Mouse (Mus musculus) liver, adult (tissue): ENCODE measurements around the gene Zfp383.

Experiments used
- GATA4 ChIP-seq: IDR thresholded peaks from 2 replicates; pipeline ENCODE4 v1.6.1; 2014; ENCODE audit warnings: mild to moderate bottlenecking, low read length; ENCODE audit not compliant: insufficient replicate concordance

Zfp383 gene

GRCm38 (mm10) chr7:29908130-29908950 lies at the start of gene Zfp383:
TSS of gene Zfp383 (plus strand) at chr7:29908223.
- no peak for TF ChIP-seq GATA4

- no peak for TF ChIP-seq GATA4
These were observed 48.2 kb upstream of the Zfp383 start, which contains the start of gene Zfp420 for GRCm38 (mm10) chr7:29859532-29860517. TSS of gene Zfp420 (plus strand) at chr7:29859979.

- no peak for TF ChIP-seq GATA4
These were observed 46.4 kb upstream of the Zfp383 start for GRCm38 (mm10) chr7:29861660-29862059.

GRCm38 (mm10) chr7:29874256-29874655 lies 33.8 kb upstream of the Zfp383 start:
- no peak for TF ChIP-seq GATA4

- TF ChIP-seq GATA4, result no peak
These were observed 28.0 kb upstream of the Zfp383 start for GRCm38 (mm10) chr7:29880056-29880455.

- TF ChIP-seq GATA4, result no peak
These were observed 27.1 kb upstream of the Zfp383 start for GRCm38 (mm10) chr7:29880916-29881315.

GRCm38 (mm10) chr7:29890501-29890900 lies 17.5 kb upstream of the Zfp383 start:
- TF ChIP-seq GATA4, result no peak

- TF ChIP-seq GATA4, result no peak
These were observed 15.3 kb upstream of the Zfp383 start for GRCm38 (mm10) chr7:29892756-29893155.

- no peak for TF ChIP-seq GATA4
These were observed 9.7 kb upstream of the Zfp383 start for GRCm38 (mm10) chr7:29898351-29898750.

- TF ChIP-seq GATA4, result no peak
These were observed 3.9 kb upstream of the Zfp383 start for GRCm38 (mm10) chr7:29904101-29904500.

GRCm38 (mm10) chr7:29905966-29906681 lies 1.9 kb upstream of the Zfp383 start, which contains the start of gene Zfp27:
TSS of gene Zfp27 (minus strand) at chr7:29906572.
- no peak; the same call in 1 of the 2 replicates for TF ChIP-seq GATA4

GRCm38 (mm10) chr7:29906682-29907058 lies 1.4 kb upstream of the Zfp383 start:
- TF ChIP-seq GATA4, result no peak

- TF ChIP-seq GATA4, result no peak
These were observed 817 bp upstream of the Zfp383 start for GRCm38 (mm10) chr7:29907206-29907605.

- no peak for TF ChIP-seq GATA4
These were observed 2.2 kb downstream of the Zfp383 start for GRCm38 (mm10) chr7:29910252-29910651.

- TF ChIP-seq GATA4, result no peak
These were observed 4.1 kb downstream of the Zfp383 start for GRCm38 (mm10) chr7:29912172-29912571.
